Mouse (Mus musculus) ovary, postnatal 10 days (tissue): ENCODE data around the gene Castor1.

Source experiments
- DNase-seq: peaks from one replicate; pipeline ENCODE4 v3.0.0; 2022; ENCODE audit warnings: low spot score

The Castor1 gene

DNA sequence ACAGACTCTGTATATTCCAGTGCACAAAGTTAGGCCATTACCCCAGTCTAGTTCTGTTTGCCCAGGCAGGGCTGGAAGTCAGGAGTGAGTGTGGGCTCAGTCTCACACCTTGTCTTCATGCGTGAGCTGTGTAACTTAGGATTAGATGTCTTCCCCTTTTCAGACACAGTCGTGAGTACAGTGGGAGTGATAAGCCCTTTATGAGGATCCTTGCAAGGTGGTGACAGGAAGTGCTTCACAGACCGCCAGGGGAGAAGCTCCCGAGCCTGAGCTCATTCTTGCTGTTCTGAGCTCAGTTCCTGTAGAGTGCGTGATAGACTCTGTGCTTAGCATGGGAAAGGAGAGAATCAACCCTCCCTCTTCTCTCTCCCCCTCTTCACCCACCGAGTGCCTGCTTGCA lies 11.5 kb upstream of the Castor1 start:
- no peak for DNase-seq

DNA sequence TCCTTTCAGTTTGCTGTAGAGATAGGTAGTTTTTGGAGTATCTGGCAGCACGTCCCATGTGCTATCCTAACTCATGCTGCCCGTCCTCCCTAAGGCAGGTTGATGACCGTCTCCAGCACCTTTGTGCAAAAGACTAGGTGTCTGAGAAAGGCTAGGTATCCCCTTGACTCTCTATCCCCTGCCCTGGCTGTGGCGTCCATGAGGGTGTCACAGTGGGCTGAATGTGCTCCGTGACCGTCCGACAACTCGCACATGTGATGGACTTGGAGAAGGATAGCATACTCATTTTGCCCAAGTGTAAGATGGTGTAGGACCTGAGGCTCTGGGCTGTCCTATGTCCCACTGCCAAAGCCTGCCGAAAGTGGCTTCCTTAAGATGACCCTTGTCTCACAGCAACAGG lies 10.4 kb upstream of the Castor1 start:
- no peak for DNase-seq

DNA sequence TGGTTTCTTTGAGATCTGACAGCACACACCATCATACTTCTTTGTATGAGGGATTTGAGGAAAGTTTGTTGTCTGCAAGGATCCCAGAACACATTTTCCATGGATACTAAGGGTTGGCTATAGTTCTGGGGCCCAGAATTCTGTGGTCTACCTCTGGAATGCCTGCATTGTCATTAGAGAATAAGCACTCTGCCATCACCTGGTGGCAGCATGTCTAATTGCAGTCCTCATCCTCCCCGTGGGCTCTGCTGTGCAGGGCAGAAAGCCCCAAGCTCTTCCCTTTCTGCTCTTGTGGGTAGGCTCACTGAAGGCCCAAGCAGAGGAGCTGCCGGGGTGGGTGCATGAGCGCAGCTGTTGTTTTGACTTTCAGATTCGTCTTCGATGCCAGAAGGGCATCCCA lies 8.5 kb upstream of the Castor1 start:
- no peak for DNase-seq

DNA sequence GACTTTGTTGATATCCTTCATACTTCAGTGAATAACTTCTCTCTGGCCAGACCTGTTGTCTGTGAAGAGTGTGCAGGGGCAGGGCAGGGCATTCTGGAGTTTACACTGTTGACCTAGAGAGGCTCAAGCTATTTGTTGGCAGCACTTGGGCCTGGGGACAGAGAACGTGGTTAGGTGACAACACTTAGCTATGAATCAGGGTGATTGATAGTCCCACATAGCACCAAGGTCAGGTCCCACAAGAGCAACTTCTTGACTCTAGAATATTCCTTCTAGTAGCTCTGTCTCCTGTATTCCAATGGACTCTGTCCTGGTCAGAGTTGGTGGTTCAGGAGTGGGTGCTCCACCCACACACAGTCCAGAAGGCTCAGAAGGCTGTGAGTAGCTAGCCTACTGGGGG lies 7.2 kb upstream of the Castor1 start:
- no peak for DNase-seq

DNA sequence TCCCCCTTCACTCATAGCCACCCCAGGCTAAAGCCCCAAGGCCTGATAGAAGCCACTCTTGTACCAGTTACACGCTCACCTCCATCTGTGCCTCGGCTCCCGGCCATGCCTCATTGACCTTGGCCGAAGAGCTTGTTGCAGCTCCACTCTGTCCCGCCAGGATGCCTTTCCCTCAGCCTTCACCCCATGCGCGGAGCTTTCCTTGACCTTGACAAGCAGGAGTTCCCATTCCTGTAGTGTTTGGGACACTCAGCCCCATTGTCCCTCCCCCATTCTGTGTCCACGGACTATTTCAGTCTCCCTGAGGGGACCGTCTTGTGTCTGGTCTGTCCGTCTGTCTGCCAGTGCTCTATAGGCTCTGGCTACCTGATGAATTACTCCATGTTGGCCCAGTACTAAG lies 4.9 kb upstream of the Castor1 start:
- DNase-seq = no peak

DNA sequence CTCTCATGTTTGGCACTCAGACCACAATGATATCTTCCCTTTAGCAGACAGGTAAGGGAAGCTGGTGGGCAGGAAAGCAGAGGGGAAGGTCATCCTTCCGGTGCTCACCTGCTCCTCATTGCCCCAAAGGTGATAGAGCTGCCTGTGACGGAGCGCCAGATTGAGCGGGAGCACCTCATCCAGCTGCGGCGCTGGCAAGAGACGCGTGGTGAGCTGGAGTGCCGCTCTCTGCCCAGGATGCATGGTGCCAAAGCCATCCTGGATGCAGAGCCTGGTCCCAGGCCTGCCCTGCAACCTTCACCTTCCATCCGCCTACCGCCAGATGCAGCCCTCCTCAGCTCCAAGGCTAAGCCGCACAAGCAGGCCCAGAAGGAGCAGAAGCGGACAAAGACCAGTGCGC lies 3.5 kb upstream of the Castor1 start:
- DNase-seq = no peak

DNA sequence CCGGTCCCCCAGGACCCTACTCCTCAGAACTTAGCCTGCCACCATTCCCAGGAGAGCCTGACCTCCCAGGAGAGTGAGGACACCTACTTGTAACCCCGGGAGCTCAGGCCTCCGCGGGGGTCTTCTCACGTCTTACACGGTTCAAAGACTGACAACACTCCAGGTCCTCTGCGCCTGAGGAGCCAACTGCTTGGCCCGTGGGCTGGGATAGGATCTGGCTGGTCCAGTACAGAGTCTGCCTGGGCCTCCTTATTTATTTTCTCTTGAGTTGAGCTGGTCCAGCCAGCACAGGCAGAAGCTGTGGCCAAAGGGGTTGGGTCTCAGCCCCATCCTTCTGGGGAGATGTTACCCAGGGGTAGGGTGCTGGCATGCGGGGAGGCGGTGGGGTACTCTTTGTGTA lies 3.0 kb upstream of the Castor1 start:
- no peak for DNase-seq

DNA sequence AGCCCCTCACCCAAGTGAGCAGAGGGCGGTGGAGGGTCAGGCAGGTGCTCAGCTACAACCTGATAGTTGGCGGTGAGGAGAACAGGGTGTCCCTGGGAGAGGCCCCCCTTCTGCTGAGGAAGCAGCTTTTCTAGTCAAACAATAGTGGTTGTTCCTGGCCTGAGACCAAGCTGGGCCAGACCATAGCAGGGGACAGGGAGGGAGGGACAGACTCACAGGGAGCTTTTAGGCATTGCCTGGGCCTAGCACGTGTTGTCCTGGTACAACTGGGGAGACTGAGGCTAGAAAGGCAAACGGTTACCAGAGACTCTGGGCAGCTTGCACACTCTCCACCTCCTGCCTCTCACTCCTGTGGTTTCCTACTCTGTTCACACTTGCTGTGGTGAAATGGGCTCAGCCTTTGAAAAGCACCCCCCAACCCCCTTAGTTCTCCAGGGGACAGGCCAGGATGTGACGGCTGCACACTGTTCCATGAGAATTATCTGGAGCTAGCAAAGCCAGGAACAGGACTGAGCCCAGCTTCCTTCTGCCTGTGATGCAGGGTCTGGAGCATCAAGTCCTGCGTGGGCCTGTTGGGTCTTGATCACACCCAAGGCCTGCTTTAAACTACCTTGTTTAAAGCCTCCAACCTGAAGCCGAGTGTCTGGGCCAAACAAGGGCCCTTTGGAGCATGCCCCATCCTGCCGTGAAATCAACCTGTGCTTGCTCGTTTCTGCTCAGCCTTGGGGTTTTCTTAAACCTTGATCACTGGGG lies 1.6 kb upstream of the Castor1 start:
- DNase-seq = no peak

DNA sequence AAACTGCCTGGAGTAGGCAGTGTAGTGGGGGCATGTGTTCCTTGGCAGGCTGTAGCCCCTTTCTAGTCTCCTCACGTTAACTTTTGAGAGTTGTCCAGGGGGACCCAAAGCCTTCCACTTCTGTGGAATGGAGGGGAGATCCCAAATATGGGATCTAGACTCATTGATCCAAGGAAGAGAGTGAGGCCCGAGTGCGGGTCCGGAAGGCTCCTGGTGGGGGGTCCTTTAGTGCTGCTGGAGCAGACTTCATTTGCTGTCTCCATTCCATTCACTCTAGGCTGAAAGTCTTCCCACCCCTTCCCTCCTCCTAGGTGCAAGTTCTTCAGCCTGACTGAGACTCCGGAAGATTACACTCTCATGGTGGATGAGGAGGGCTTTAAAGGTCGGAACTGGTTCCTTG lies 612 bp downstream of the Castor1 start:
- no peak for DNase-seq

DNA sequence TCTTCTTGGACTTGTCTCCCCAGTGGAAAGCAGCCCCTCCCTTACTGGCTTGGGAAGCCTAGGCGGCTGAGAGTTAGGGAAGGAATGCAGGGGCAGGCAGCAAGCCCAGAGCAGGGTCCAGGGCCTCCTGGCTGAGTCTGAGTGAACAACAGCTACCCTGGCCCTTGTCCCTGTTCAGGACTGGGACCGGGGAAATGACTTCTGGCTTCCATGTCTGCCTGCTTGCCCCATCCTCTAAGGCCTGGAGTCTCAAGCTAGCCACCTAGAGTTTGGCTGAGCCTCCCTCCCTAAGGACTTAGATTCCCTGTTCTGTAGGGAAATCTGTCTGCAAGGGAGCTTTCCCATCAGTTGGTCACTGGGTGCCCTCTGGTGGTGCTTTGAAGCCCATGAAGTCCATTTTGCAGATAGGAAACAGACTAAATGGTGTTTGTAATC lies 1.3 kb downstream of the Castor1 start:
- DNase-seq = no peak

DNA sequence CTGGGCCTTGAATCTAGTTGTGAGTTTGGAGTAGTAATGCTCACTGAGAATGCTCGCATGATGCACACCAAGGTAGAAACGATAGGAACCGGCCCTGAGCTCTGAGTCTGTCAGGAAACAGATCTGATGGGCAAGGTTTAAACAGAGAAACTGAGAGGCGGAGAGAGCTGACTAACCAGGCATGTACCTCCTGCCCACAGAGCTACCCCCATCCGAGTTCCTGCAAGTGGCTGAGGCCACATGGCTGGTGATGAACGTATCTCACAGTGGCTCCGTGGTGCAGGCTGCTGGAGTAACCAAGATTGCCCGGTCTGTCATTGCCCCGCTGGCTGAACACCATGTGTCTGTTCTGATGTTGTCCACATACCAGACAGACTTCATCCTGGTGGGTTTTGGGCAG lies 1.9 kb downstream of the Castor1 start:
- DNase-seq = no peak

DNA sequence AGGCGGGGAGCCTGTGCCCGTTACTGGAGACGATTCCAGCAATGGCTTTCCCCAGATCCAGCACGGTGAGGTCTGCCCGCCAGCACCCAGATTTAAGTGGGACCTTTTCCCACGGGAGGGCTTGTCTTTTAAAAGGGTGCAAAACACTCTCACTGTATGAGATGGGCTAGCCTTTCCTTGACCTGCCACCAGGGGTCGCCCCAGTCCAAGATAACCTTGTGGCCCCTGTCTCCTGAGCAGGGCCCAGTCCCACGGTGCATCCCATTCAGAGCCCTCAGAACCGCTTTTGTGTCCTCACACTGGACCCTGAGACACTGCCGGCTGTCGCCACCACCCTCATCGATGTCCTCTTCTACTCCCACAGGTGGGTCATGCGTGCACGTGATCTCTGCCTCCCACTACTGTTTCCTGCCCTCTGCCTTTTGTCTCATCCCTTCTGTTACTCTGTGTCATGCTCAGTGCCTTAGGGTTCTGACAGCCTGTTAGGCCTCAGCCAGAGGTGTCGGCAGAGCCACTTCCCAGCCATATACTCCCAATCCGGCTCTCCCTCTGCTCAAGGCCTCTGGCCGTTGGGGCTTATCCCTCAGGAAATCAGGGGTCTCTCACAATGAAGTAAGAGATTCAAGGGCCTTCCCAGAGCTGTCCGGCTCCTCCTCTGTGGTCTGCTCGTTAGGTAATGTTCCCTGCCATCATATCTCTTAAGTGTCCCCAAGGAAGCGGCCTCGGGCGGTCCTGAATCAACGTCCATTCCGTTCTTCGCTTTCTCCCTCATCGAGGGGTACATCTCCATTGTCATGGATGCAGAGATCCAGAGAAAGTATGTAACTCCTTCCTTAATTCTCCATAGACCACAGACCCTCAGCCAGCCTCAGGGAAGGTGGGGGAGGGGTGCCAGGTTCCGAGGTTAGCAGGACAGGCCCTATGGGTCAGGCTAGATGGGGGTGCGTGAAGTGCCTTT lies 2.7 kb downstream of the Castor1 start:
- DNase-seq = no peak

DNA sequence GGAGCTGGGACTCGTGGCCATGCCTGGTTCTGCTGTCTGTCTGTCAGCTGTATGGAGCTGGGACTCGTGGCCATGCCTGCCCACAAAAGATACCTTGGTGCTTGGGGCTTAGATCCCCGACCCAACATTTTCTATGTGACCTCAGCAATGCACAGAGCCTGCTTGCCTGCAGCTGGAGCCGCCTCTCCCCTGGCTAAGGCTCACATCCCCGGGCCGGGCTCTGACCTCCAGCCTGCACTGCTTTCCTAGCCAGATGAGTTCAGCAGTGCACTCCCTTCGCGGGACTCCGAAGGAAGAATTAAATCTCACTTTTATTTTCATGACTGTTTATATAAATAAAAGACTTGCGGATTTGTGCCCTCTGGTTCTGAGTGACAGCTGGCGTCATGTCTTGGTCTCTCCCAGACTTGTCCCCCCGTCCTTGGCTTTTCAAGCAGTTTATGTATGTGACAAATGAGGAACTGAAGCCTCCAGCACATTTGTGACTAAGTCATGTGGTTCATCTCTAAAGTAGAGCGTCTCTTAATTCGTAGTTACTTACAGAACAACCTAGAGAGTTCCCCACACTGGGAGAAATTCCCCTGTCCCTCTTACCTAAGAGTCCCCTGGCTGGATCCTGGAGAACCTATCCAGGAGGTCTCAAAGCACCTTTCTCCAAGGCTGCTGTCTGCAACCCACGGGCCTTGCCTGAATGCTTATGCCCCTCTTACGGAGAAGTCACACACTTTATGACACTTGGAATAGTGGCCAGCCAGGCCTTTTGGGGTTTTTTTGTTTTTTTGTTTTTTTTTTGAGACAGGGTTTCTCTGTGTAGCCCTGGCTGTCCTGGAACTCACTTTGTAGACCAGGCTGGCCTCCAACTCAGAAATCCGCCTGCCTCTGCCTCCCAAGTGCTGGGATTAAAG lies 4.3 kb downstream of the Castor1 start:
- no peak for DNase-seq

DNA sequence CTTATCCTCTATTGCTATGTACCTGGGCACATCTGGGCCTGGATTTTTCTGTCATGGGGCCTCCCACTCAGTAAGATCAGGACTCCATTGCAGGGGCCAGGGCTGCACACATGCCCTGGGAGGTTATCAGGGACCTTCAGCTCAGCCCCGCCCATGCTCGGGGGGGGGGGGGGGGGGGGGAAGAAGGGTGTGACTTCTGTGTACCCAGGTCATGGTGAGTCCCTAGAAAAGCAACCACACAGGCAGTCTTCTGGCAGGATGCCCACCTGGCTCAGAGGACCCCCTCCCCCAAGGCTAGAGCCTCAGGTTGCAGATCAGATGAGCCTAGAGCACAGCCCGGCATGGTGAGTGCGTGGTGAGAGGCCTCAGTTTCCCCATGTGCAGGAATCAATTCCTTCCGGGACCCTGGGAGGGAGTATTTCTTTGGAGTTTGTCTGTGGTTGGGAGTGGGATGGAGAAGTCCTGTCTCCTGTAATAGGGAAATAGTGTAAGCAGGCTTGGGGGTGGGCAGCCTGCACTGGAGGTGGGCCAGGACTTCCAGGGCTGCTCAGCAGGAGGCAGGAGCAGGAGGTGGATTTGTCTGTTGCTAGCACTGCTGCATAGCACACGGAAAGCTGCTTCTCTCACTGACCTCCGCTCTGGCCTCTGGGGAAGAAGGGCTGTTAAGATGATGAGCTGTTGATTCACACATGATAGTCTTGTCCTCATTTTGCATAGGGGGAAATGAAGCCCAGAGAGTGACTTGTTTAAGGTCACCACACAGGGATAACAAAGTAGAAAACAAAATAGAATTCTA lies 5.6 kb downstream of the Castor1 start:
- DNase-seq = no peak

DNA sequence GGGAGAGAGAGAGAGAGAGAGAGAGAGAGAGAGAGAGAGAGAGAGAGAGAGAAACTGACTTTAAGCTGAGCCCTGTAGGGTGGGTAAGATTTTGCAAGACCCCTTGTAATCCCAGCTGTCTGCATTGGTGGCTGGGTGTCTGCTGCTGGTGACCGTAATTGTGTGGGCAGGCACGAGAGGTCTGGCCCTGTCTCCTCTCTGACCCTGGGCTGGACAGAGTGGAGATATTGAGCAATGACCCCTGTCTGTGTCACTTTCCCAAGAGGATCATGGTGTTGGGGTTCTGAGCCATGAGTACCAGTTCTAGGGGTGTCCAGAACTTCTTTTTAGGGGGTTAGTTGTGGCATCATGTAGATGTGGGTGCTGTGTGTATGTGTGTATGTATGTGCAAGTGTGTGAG lies 6.2 kb downstream of the Castor1 start:
- DNase-seq = no peak

DNA sequence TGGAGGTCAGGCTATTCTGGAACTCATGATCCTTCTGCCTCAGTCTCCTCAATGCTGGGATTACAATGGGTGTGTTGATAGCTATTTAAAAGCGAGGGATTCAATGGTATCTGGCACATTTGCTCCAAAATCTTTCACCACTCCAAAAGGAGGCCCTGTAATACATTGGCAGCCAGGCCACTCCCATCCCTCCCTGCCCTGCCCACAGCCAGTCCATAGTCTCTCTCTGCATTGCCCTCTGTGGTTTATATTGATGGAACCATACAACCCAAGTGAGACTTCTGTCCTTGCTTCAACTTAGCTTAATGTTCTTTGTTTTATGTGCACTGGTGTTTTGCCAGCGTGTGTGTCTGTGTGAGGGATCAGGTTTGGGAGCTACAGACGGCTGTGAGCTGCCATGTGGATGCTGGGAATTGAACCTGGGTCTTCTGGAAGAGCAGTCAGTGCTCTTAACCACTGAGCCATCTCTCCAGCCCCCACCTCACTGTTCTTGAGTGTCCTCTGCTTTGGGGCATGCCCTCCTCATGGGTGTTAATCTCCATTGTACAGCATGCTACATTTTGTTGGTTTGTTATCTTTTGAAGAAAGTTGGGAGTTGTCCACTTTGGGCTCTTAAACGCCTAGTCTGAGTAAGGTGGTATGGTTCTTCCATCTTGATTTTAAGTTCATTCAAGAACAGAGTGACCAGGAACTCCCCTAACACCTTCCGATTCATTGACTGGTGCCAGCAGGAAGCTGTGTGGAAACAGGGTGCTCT lies 8.7 kb downstream of the Castor1 start:
- no peak for DNase-seq

DNA sequence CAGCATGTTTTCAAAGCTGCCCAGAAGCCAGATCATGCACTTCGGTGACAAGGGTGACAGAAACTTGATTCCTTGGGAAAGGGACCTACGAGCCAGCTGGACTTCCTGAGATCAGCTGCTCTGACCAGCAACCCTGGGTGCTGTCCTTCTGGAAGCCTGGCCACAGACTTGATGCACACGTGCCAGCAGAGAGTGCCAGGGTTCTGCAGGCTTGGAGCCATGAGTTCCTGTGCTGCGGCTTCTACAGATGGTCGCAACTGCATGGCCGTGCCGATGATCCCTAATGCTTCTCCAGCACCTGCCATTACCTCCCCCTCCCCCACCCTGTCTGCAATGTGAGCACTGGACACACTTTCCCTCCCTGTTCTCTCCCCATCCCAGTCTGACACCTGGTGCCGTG lies 10.4 kb downstream of the Castor1 start:
- DNase-seq = no peak

DNA sequence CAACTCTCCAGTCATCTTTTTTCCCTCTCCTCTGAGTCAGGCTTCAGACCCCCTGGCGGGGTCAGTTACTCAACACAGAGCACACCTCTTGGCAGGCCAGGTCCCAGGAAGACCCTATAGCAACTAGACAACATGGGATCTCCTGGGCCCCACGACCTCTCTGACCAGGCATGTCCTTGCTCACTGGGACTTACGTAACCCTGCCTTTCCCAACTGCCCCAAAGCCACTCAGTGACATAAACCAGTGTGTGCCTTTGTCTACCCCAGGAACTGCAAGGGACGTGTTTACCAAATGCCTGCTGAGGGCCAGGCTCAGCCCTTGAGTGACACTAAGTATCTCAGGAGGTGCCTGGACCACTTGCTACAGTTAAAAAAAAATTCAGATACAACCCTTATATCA lies 11.8 kb downstream of the Castor1 start:
- DNase-seq = no peak

DNA sequence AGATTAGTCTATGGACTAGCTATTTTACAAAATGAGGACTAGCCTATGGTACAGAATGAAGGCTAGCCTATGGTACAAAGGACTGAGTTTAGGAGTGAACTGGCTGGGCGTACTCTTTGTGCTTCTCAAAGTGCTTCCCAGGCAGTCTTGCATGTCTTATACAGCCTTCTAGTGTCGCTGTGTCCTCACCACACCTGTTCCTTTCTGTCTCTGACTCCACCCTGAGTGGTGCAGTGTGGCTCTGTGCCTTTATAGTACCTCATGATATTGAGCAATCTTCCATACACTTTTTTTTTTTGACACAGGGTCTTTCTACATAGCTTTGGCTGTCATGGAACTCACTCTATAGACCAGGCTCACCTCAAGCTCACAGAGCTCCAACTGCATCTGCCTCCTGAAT lies 13.4 kb downstream of the Castor1 start:
- DNase-seq = no peak

DNA sequence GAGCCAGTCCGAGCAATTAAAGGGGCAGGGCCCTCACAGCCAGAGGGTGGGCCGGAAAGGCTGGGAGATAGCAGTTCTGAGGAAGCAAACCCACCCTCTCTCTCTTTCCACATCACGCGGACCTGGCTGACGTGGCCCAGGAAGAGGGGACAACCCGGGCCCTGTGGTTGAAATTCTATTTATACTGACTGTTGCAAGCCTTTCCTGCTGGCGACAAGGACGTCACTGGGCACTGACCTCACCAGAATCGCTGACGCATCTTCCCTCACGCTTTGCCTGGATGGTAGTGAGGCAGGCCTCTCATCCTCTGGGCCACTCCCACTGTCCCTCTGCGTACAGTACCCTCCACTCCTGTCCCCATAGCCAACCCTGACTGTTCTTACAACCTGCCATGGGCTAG lies 14.6 kb downstream of the Castor1 start:
- DNase-seq = no peak
